Mouse (Mus musculus): ENCODE data around the gene Il1rn. TPM values are rescaled to one million over a fixed set of nuclear protein-coding genes. Genes with fewer than 3 reads are reported as not detected.

Gene Il1rn
- 0.23 and 0.51 TPM in 2 replicates for polyA plus RNA-seq (2015; fragmentation: Nextera tagmentation; extraction: Ambion mirVana)

- H3K9me3 ChIP-seq (ENCODE audit: control insufficient read depth) = no peaks in the 10 kb centered on the region
- H3K27ac ChIP-seq (ENCODE audit: low read depth, low read length) = no peak within 1 kb of the TSS
- no peak for TF ChIP-seq CTCF (IDR thresholded peaks at IDR 0.05; ENCODE audit: low read depth)
- no peaks in the 10 kb centered on the region for H3K36me3 ChIP-seq (ENCODE audit: control insufficient read depth, insufficient read depth)
- peak; percentile 49; the same call in 1 of the 2 replicates for ATAC-seq
- no peak within 1 kb of the TSS for H3K4me2 ChIP-seq (replicated peaks; ENCODE audit: low read depth)
- H3K27me3 ChIP-seq (replicated peaks; ENCODE audit: control insufficient read depth, insufficient read depth, low read length) = no peaks in the 10 kb centered on the region
- no peak within 1 kb of the TSS for H3K4me3 ChIP-seq (ENCODE audit: low read depth, low read length)
- H3K4me1 ChIP-seq (replicated peaks; ENCODE audit: control insufficient read depth, insufficient read depth, low read length) = 0 out of 2 replicates have a peak, but pooled peaks cover 4% of the 10 kb centered on the region
- no peak within 1 kb of the TSS for H3K9ac ChIP-seq (ENCODE audit: low read depth, low read length)
- 59% methylated on average over 2 of the region's 2 CpGs for WGBS
Measured at GRCm38 (mm10) chr2:24336545-24336944, at the start of gene Il1rn. Gene Il1rn, plus strand, starts transcription at chr2:24336853.

GRCm38 (mm10) chr2:24290896-24291295 is 45.8 kb upstream of the Il1rn start, which contains the start of gene Il1f10:
Gene Il1f10, plus strand, starts transcription at chr2:24291196.
- Histone ChIP-seq H3K4me1 (replicated peaks; ENCODE audit: control insufficient read depth, insufficient read depth, low read length) (no peaks in the 10 kb centered on the region), H3K9ac (ENCODE audit: low read depth, low read length) (no peak within 1 kb of the TSS), H3K9me3 (ENCODE audit: control insufficient read depth) (no peaks in the 10 kb centered on the region), H3K4me3 (ENCODE audit: low read depth, low read length) (no peak within 1 kb of the TSS), H3K36me3 (ENCODE audit: control insufficient read depth, insufficient read depth) (no peaks in the 10 kb centered on the region), H3K27me3 (replicated peaks; ENCODE audit: control insufficient read depth, insufficient read depth, low read length) (no peaks in the 10 kb centered on the region), H3K4me2 (replicated peaks; ENCODE audit: low read depth) (no peak within 1 kb of the TSS), H3K27ac (ENCODE audit: low read depth, low read length) (no peak within 1 kb of the TSS)
- no peak for TF ChIP-seq CTCF (IDR thresholded peaks at IDR 0.05; ENCODE audit: low read depth)
- 70% methylated on average over 5 of the region's 5 CpGs for WGBS
- ATAC-seq = no peak

GRCm38 (mm10) chr2:24294616-24295015 is 42.0 kb upstream of the Il1rn start:
- no peaks in the 10 kb centered on the region for H3K36me3 ChIP-seq (ENCODE audit: control insufficient read depth, insufficient read depth)
- no peaks in the 10 kb centered on the region for H3K9me3 ChIP-seq (ENCODE audit: control insufficient read depth)
- TF ChIP-seq CTCF (IDR thresholded peaks at IDR 0.05; ENCODE audit: low read depth) = no peak
- H3K27ac ChIP-seq (ENCODE audit: low read depth, low read length) = no peak overlapping the region
- H3K4me3 ChIP-seq (ENCODE audit: low read depth, low read length) = no peak overlapping the region
- no peak overlapping the region for H3K4me2 ChIP-seq (replicated peaks; ENCODE audit: low read depth)
- no peaks in the 10 kb centered on the region for H3K27me3 ChIP-seq (replicated peaks; ENCODE audit: control insufficient read depth, insufficient read depth, low read length)
- WGBS = 34% methylated on average over 1 of the region's 1 CpGs
- H3K4me1 ChIP-seq (replicated peaks; ENCODE audit: control insufficient read depth, insufficient read depth, low read length) = no peaks in the 10 kb centered on the region
- ATAC-seq = no peak
- H3K9ac ChIP-seq (ENCODE audit: low read depth, low read length) = no peak overlapping the region

GRCm38 (mm10) chr2:24296837-24297236 is 39.8 kb upstream of the Il1rn start:
- Histone ChIP-seq H3K4me3 (ENCODE audit: low read depth, low read length) (no peak overlapping the region), H3K4me2 (replicated peaks; ENCODE audit: low read depth) (no peak overlapping the region), H3K36me3 (ENCODE audit: control insufficient read depth, insufficient read depth) (no peaks in the 10 kb centered on the region), H3K9me3 (ENCODE audit: control insufficient read depth) (no peaks in the 10 kb centered on the region), H3K4me1 (replicated peaks; ENCODE audit: control insufficient read depth, insufficient read depth, low read length) (no peaks in the 10 kb centered on the region), H3K27me3 (replicated peaks; ENCODE audit: control insufficient read depth, insufficient read depth, low read length) (no peaks in the 10 kb centered on the region), H3K27ac (ENCODE audit: low read depth, low read length) (no peak overlapping the region), H3K9ac (ENCODE audit: low read depth, low read length) (no peak overlapping the region)
- no peak for ATAC-seq
- TF ChIP-seq CTCF (IDR thresholded peaks at IDR 0.05; ENCODE audit: low read depth) = peak; percentile 88
- WGBS = 7% methylated on average over 3 of the region's 3 CpGs

- Histone ChIP-seq H3K4me2 (replicated peaks; ENCODE audit: low read depth) (no peak overlapping the region), H3K27me3 (replicated peaks; ENCODE audit: control insufficient read depth, insufficient read depth, low read length) (no peaks in the 10 kb centered on the region), H3K4me1 (replicated peaks; ENCODE audit: control insufficient read depth, insufficient read depth, low read length) (no peaks in the 10 kb centered on the region), H3K27ac (ENCODE audit: low read depth, low read length) (no peak overlapping the region), H3K9me3 (ENCODE audit: control insufficient read depth) (no peaks in the 10 kb centered on the region), H3K4me3 (ENCODE audit: low read depth, low read length) (no peak overlapping the region), H3K36me3 (ENCODE audit: control insufficient read depth, insufficient read depth) (no peaks in the 10 kb centered on the region), H3K9ac (ENCODE audit: low read depth, low read length) (no peak overlapping the region)
- no peak for ATAC-seq
- no peak for TF ChIP-seq CTCF (IDR thresholded peaks at IDR 0.05; ENCODE audit: low read depth)
- WGBS = 59% methylated on average over 6 of the region's 6 CpGs
Measured at GRCm38 (mm10) chr2:24311302-24312001, 25.2 kb upstream of the Il1rn start.

GRCm38 (mm10) chr2:24316919-24317318 is 19.7 kb upstream of the Il1rn start:
- H3K9me3 ChIP-seq (ENCODE audit: control insufficient read depth) = no peaks in the 10 kb centered on the region
- H3K4me3 ChIP-seq (ENCODE audit: low read depth, low read length) = no peak overlapping the region
- H3K27ac ChIP-seq (ENCODE audit: low read depth, low read length) = no peak overlapping the region
- H3K4me2 ChIP-seq (replicated peaks; ENCODE audit: low read depth) = no peak overlapping the region
- ATAC-seq = no peak
- no peaks in the 10 kb centered on the region for H3K4me1 ChIP-seq (replicated peaks; ENCODE audit: control insufficient read depth, insufficient read depth, low read length)
- no peak overlapping the region for H3K9ac ChIP-seq (ENCODE audit: low read depth, low read length)
- H3K36me3 ChIP-seq (ENCODE audit: control insufficient read depth, insufficient read depth) = no peaks in the 10 kb centered on the region
- TF ChIP-seq CTCF (IDR thresholded peaks at IDR 0.05; ENCODE audit: low read depth) = no peak
- H3K27me3 ChIP-seq (replicated peaks; ENCODE audit: control insufficient read depth, insufficient read depth, low read length) = no peaks in the 10 kb centered on the region
- 38% methylated on average over 1 of the region's 1 CpGs for WGBS
